Mouse (Mus musculus): Measurements from ENCODE around the gene Nap1l3. TPM values are rescaled to one million over a fixed set of nuclear protein-coding genes. Genes with fewer than 3 reads are reported as not detected.

The Nap1l3 gene
- 3.7 TPM in 2 replicates for polyA plus RNA-seq (2015; fragmentation: Nextera tagmentation; extraction: Ambion mirVana)

DNA sequence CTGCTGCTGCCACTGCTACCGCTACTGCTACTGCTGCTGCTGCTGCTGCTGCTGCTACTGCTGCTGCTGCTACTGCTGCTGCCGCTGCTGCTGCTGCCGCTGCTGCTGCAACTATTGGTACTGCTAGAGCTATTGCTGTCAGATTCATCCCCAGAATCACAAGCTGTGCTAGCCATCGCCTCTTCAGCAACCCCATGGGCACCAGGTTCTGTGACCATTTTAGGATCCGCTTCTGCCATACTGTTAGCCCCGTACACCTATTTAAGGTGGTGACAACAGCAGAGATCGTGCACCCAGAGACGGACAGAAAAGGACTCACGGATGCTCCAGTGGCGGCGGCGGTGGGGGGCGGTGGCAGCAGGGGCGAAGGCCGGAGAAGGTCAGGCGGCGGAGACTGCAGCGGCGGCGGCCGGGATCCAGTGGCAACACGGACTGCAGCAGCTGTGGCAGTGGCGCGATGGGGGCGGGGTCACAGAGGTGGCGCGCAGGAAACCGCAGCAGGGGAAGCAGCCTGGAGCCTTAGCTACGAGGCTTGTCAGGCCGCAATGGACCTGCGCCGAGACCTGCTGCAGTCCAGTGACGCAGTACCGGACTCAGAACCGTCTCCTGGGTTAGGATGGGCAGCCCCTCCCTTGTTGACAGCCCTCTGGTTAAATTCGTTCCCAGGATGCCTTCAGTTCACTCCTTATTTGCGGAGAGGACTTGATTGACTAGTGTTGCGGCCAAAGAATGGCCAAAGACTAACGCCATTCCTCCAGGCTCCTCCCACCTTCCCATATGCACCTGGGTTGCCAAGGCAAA, at the start of gene Nap1l3:
TSS of gene Nap1l3 (minus strand) at position 621 of the 801 bp plus-strand sequence.
- Histone ChIP-seq H3K4me1 (no peaks in the 10 kb centered on the region), H3K4me2 (peak within 1 kb of the TSS; percentile 63), H3K27ac (no peak within 1 kb of the TSS), H3K9ac (peak within 1 kb of the TSS; percentile 35), H3K4me3 (replicated peaks) (peak within 1 kb of the TSS; percentile 57), H3K27me3 (no peaks in the 10 kb centered on the region), H3K36me3 (no peaks in the 10 kb centered on the region), H3K9me3 (replicated peaks) (no peaks in the 10 kb centered on the region)
- WGBS: 12% methylated on average over 32 of the region's 39 CpGs
- peak; percentile 99 for ATAC-seq (replicated peaks; ENCODE audit: low FRiP score)

DNA sequence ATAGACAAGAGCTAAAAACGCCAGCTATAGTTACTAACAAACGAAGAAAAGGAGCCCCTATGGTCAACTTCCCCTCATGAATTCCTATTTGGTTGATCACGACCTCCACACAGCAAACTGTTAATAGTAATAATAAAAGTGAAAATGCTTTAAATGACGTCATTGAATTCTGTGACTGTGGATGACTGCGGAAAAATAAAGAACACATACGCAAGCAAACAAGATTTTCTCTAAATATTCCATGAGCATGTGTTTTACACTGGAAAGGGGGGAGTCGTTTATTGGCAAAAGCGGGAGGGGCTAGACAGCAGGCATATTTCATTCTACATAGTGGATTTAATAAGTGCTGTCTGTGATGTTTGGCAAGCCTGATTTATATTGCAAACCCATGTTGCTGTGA, 451 bp upstream of the Nap1l3 start:
- Histone ChIP-seq H3K4me1 (no peaks in the 10 kb centered on the region), H3K27me3 (no peaks in the 10 kb centered on the region), H3K27ac (no peak overlapping the region), H3K4me2 (peak overlapping the region; percentile 63), H3K9me3 (replicated peaks) (no peaks in the 10 kb centered on the region), H3K36me3 (no peaks in the 10 kb centered on the region), H3K9ac (no peak overlapping the region), H3K4me3 (replicated peaks) (peak overlapping the region; percentile 57)
- ATAC-seq (replicated peaks; ENCODE audit: low FRiP score): peak; percentile 15; the same call in 1 of the 2 replicates
- 26% methylated on average over 8 of the region's 8 CpGs for WGBS
